Mouse (Mus musculus) gastrocnemius, adult 8-10 months (tissue): ENCODE data around the gene Gm14147. TPM values are rescaled to one million over a fixed set of nuclear protein-coding genes. Genes with fewer than 3 reads are reported as not detected.
"Not testable (repeated sequence)": the region's sequence is repeated elsewhere in the genome, so short reads cannot be mapped to it uniquely, and the experiment has no call there.

Experiments
- DNase-seq, 2 experiments: peaks; one replicate each; pipeline ENCODE4 v3.0.0; 2022; ENCODE audit warnings: low spot score in 2 of 2
- total RNA-seq, 4 experiments: library from RNA; stranded (reverse); gene quantifications; 2 replicates each; pipeline ENCODE4 v1.2.4; 2022

The Gm14147 gene
- not detected for total RNA-seq

- DNase-seq, result not testable (repeated sequence)
Measured at GRCm38 (mm10) chr2:151097945-151098344, at the start of gene Gm14147. Gm14147 (plus strand) TSS chr2:151098245.

- no peak for DNase-seq
Measured at GRCm38 (mm10) chr2:151056637-151057036, 41.4 kb upstream of the Gm14147 start.

- DNase-seq, result not testable (repeated sequence)
Measured at GRCm38 (mm10) chr2:151092250-151092649, 5.8 kb upstream of the Gm14147 start, which contains the start of gene Gm14151. Gm14151 (minus strand) TSS chr2:151092350.

Other genes with a start within 250 kb of the Gm14147 start
- 10 to 100 TPM; 22.0 to 27.5 (median 25.7) TPM for gene Abhd12, start 193.5 kb upstream of the Gm14147 start, total RNA-seq
- 1 to 10 TPM; 1.6 to 2.7 (median 1.9) TPM for gene Gins1, start 192.8 kb upstream of the Gm14147 start, total RNA-seq
- gene Ninl, start 58.9 kb upstream of the Gm14147 start, total RNA-seq, result under 1 TPM in 2 of 4 experiments, not detected in 2; 0.22 to 0.65 TPM
- gene Nanp, start 58.8 kb upstream of the Gm14147 start, total RNA-seq, result 1 to 10 TPM; 2.6 to 3.8 (median 3.2) TPM
- gene Gm14151, start 5.9 kb upstream of the Gm14147 start, total RNA-seq, result not detected